Comparison of ENCODE assay signal across 20 mouse cellular contexts in the genomic region with DNA sequence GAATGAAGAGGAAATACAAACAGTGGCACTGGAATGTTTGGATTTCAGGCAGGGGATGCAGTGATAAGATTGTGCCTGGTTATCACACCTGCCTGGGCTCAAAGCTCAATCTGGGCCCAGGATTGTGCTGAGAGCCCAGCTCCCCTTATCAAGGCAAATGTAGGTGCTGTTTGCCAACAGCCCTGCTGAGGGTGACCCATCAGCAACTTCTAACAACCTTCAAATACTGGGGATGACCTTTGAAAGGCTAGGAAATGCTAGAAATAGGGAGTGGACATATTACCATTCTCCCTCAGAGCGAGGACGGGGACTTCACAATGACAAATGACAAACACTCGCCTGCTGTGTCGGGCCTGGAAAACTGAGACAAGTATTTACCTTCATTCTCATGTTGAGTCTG. TPM values are rescaled to one million over a fixed set of nuclear protein-coding genes. Genes with fewer than 3 reads are reported as not detected.
DNase-seq lines count a peak whose midpoint lies in the region; ATAC-seq and TF ChIP-seq lines count a peak whose summit lies in the region.
"Had no signal": no experiment of that assay in that cellular context is flagged by ENCODE, and none has a peak within 500 bp of the region (broad histone marks: within the 10 kb centered on the region; RNA-seq: fewer than 3 reads in every experiment).

No protein-coding gene starts in this region.

- H3K4me2 ChIP-seq in forebrain, embryonic 16.5 days (ENCODE audit: low read length), result no peak overlapping the region
- no peak overlapping the region for H3K4me2 ChIP-seq in heart, postnatal 0 days (ENCODE audit: low read depth, low read length)
- no peak overlapping the region for H3K4me2 ChIP-seq in liver, embryonic 14.5 days (ENCODE audit: low read depth)
- H3K4me2 ChIP-seq in liver, postnatal 0 days (ENCODE audit: low read depth, low read length), result no peak overlapping the region
- H3K4me2 ChIP-seq: hindbrain, embryonic 15.5 days; midbrain, embryonic 11.5 days had no signal

- no peak for ATAC-seq in forebrain, embryonic 16.5 days
- no peak for ATAC-seq in heart, postnatal 0 days (ENCODE audit: insufficient read depth, low read depth)
- peak; percentile 38; the same call in 1 of the 2 replicates for ATAC-seq in liver, embryonic 14.5 days (ENCODE audit: insufficient read depth)
- ATAC-seq in liver, postnatal 0 days, result no peak

- peak overlapping the region; percentile 76; the same call in 1 of the 2 replicates for H3K27ac ChIP-seq in forebrain, embryonic 10.5 days
- H3K27ac ChIP-seq in forebrain, embryonic 16.5 days (ENCODE audit: low read length), result no peak overlapping the region
- peak overlapping the region; percentile 93 for H3K27ac ChIP-seq in heart, postnatal 0 days (ENCODE audit: low read depth)
- no peak overlapping the region for H3K27ac ChIP-seq in liver, embryonic 14.5 days
- H3K27ac ChIP-seq in liver, postnatal 0 days (ENCODE audit: low read depth), result no peak overlapping the region
- no peak overlapping the region for H3K27ac ChIP-seq in gastrocnemius, adult 2 months
- H3K27ac ChIP-seq: embryonic facial prominence, embryonic 10.5 days; hindbrain, embryonic 15.5 days had no signal

- no peaks in the 10 kb centered on the region for H3K27me3 ChIP-seq in forebrain, embryonic 10.5 days (ENCODE audit: poor library complexity, severe bottlenecking)
- H3K27me3 ChIP-seq in forebrain, embryonic 16.5 days (replicated peaks; ENCODE audit: control insufficient read depth, insufficient read depth, low read length), result no peaks in the 10 kb centered on the region
- H3K27me3 ChIP-seq in heart, postnatal 0 days (ENCODE audit: control insufficient read depth, insufficient read depth, low read length), result no peaks in the 10 kb centered on the region
- H3K27me3 ChIP-seq in liver, embryonic 14.5 days (ENCODE audit: control insufficient read depth, insufficient read depth, low read length), result no peaks in the 10 kb centered on the region
- no peaks in the 10 kb centered on the region for H3K27me3 ChIP-seq in liver, postnatal 0 days (ENCODE audit: insufficient read depth, low read length)
- H3K27me3 ChIP-seq: hindbrain, embryonic 15.5 days had no signal

- H3K4me3 ChIP-seq in forebrain, embryonic 10.5 days, result no peak overlapping the region
- H3K4me3 ChIP-seq in forebrain, embryonic 16.5 days (replicated peaks; ENCODE audit: low read length), result no peak overlapping the region
- no peak overlapping the region for H3K4me3 ChIP-seq in heart, postnatal 0 days (ENCODE audit: low read depth, low read length)
- H3K4me3 ChIP-seq in liver, embryonic 14.5 days (ENCODE audit: insufficient read depth in 1 of 2, low read depth in 2 of 2, low read length in 2 of 2), result no peak overlapping the region
- no peak overlapping the region for H3K4me3 ChIP-seq in liver, postnatal 0 days (ENCODE audit: low read depth, low read length)
- no peak overlapping the region for H3K4me3 ChIP-seq in gastrocnemius, adult 2 months
- H3K4me3 ChIP-seq: embryonic facial prominence, embryonic 10.5 days; erythroblast, embryonic 14.5 days; hindbrain, embryonic 15.5 days; myocyte had no signal

- WGBS in forebrain, embryonic 10.5 days, result 94% methylated on average over 4 of the region's 4 CpGs
- 86% methylated on average over 4 of the region's 4 CpGs for WGBS in forebrain, embryonic 16.5 days
- 41% methylated on average over 4 of the region's 4 CpGs for WGBS in heart, postnatal 0 days
- WGBS in liver, embryonic 14.5 days (ENCODE audit: insufficient replicate concordance), result 77% methylated on average over 4 of the region's 4 CpGs
- 64% methylated on average over 4 of the region's 4 CpGs for WGBS in liver, postnatal 0 days (ENCODE audit: insufficient replicate concordance)

- H3K9ac ChIP-seq in forebrain, embryonic 16.5 days (replicated peaks; ENCODE audit: low read depth, low read length), result no peak overlapping the region
- H3K9ac ChIP-seq in heart, postnatal 0 days (replicated peaks; ENCODE audit: low read depth, low read length), result no peak overlapping the region
- no peak overlapping the region for H3K9ac ChIP-seq in liver, embryonic 14.5 days (replicated peaks)
- H3K9ac ChIP-seq in liver, postnatal 0 days (replicated peaks), result no peak overlapping the region
- H3K9ac ChIP-seq: hindbrain, embryonic 15.5 days had no signal

- H3K36me3 ChIP-seq in forebrain, embryonic 10.5 days (replicated peaks), result no peaks in the 10 kb centered on the region
- H3K36me3 ChIP-seq in forebrain, embryonic 16.5 days (ENCODE audit: control insufficient read depth, insufficient read depth), result no peaks in the 10 kb centered on the region
- H3K36me3 ChIP-seq in heart, postnatal 0 days (replicated peaks; ENCODE audit: control insufficient read depth, insufficient read depth, low read length), result no peaks in the 10 kb centered on the region
- no peaks in the 10 kb centered on the region for H3K36me3 ChIP-seq in liver, embryonic 14.5 days (replicated peaks; ENCODE audit: control insufficient read depth, insufficient read depth, low read depth)
- no peaks in the 10 kb centered on the region for H3K36me3 ChIP-seq in liver, postnatal 0 days (replicated peaks; ENCODE audit: insufficient read depth, low read length)
- H3K36me3 ChIP-seq: embryonic facial prominence, embryonic 10.5 days; hindbrain, embryonic 15.5 days had no signal

- H3K4me1 ChIP-seq in forebrain, embryonic 10.5 days, result peaks cover 70% of the 10 kb centered on the region
- H3K4me1 ChIP-seq in forebrain, embryonic 16.5 days (replicated peaks; ENCODE audit: control insufficient read depth, insufficient read depth, low read length), result peaks cover 31% of the 10 kb centered on the region
- H3K4me1 ChIP-seq in heart, postnatal 0 days (ENCODE audit: control insufficient read depth, insufficient read depth), result peaks cover 61% of the 10 kb centered on the region
- H3K4me1 ChIP-seq in liver, embryonic 14.5 days (replicated peaks; ENCODE audit: control insufficient read depth in 2 of 2, insufficient read depth in 2 of 2, low read length in 1 of 2), result peaks cover 19 to 54% of the 10 kb centered on the region in 2 experiments
- H3K4me1 ChIP-seq in liver, postnatal 0 days (ENCODE audit: insufficient read depth), result peaks cover 23% of the 10 kb centered on the region

- TF ChIP-seq EP300 in heart, postnatal 0 days (IDR thresholded peaks at IDR 0.05; ENCODE audit: low read depth), result no peak
- no peak for TF ChIP-seq EP300 in liver, embryonic 14.5 days (IDR thresholded peaks at IDR 0.05; ENCODE audit: low read depth)
- no peak for TF ChIP-seq EP300 in liver, postnatal 0 days (IDR thresholded peaks at IDR 0.05; ENCODE audit: low read depth)

- no peak for TF ChIP-seq CTCF in heart, postnatal 0 days (IDR thresholded peaks at IDR 0.05; ENCODE audit: low read depth)
- TF ChIP-seq CTCF in liver, embryonic 14.5 days (IDR thresholded peaks at IDR 0.05; ENCODE audit: low read depth), result no peak
- TF ChIP-seq CTCF in liver, postnatal 0 days (IDR thresholded peaks at IDR 0.05; ENCODE audit: low read depth), result no peak
- no peak for TF ChIP-seq CTCF in gastrocnemius, adult 2 months (IDR thresholded peaks at IDR 0.05)

- intact Hi-C loops in heart, postnatal 10 days (cut with DNase I), result no loop called here
- intact Hi-C loops in gastrocnemius, adult 2 months (cut with DNase I), result no loop called here

- no peak for DNase-seq in forebrain, embryonic 10.5 days (ENCODE audit: extremely low spot score, low spot score)
- no peak for DNase-seq in heart, postnatal 0 days (ENCODE audit: low spot score)
- DNase-seq in heart, postnatal 10 days, result no peak
- DNase-seq in liver, embryonic 14.5 days (ENCODE audit: low read depth in 3 of 3, low spot score in 3 of 3), result no peak
- no peak for DNase-seq in liver, postnatal 0 days
- no peak for DNase-seq in gastrocnemius, adult 2 months
- no peak for DNase-seq in urinary bladder, postnatal 25 days (ENCODE audit: low spot score)
- DNase-seq: cerebellum, adult 11 months; cerebellum, postnatal 25 days; gastrocnemius, postnatal 36 days; lung, adult 18-20 months; lung, postnatal 36 days; spleen, adult 18-20 months; thymus, postnatal 4 days had no signal

- H3K9me3 ChIP-seq in forebrain, embryonic 10.5 days, result no peaks in the 10 kb centered on the region
- H3K9me3 ChIP-seq in forebrain, embryonic 16.5 days (ENCODE audit: control insufficient read depth, low read length), result no peaks in the 10 kb centered on the region
- no peaks in the 10 kb centered on the region for H3K9me3 ChIP-seq in heart, postnatal 0 days (replicated peaks; ENCODE audit: control insufficient read depth, low read length)
- H3K9me3 ChIP-seq in liver, embryonic 14.5 days (ENCODE audit: control insufficient read depth, low read length), result no peaks in the 10 kb centered on the region
- H3K9me3 ChIP-seq in liver, postnatal 0 days (ENCODE audit: low read length), result no peaks in the 10 kb centered on the region
- H3K9me3 ChIP-seq: embryonic facial prominence, embryonic 10.5 days; hindbrain, embryonic 15.5 days had no signal

RNA-seq across cellular contexts. Expression of a gene that starts 15.8 kb away (rescaled TPM):
- 103 and 116 TPM in 2 replicates for polyA plus RNA-seq in forebrain, embryonic 10.5 days (2016; fragmentation: Nextera tagmentation; extraction: Ambion mirVana)
- polyA plus RNA-seq in forebrain, embryonic 16.5 days (2015; fragmentation: Nextera tagmentation; extraction: Ambion mirVana), result 100 and 127 TPM in 2 replicates
- 91.3 and 103 TPM in 2 replicates for total RNA-seq in heart, postnatal 0 days (2014; rRNA removed; ENCODE audit: low replicate concordance)
- 126 and 141 TPM in 2 replicates for polyA plus RNA-seq in heart, postnatal 0 days (2015; fragmentation: Nextera tagmentation; extraction: Ambion mirVana)
- 10 to 100 TPM; 68.1 to 83.6 TPM for total RNA-seq in heart, postnatal 10 days (2021)
- 17.6 and 31.2 TPM in 2 replicates for polyA plus RNA-seq in liver, embryonic 14.5 days (2012; rRNA removed)
- 41.7 and 52.8 TPM in 2 replicates for polyA plus RNA-seq in liver, embryonic 14.5 days (2014; fragmentation: Nextera tagmentation; extraction: Ambion mirVana)
- polyA plus RNA-seq in liver, postnatal 0 days (2015; fragmentation: Nextera tagmentation; extraction: Ambion mirVana), result 32.0 and 34.8 TPM in 2 replicates
- total RNA-seq in gastrocnemius, adult 2 months (2021), result 1 to 10 TPM; 1.5 to 1.9 TPM

Comparison
In these comparisons a context has a peak if more than half of its experiments do, and no peak if none do; other contexts are left out.
1. H3K27ac ChIP-seq: peak in forebrain, embryonic 10.5 days (single experiment) and heart, postnatal 0 days (single experiment); none in forebrain, embryonic 16.5 days (single experiment), liver, embryonic 14.5 days (single experiment), liver, postnatal 0 days (single experiment) and gastrocnemius, adult 2 months (single experiment).